Mouse (Mus musculus) midbrain, embryonic 11.5 days (tissue): ENCODE results near the gene Cyp26b1. TPM values are rescaled to one million over a fixed set of nuclear protein-coding genes. Genes with fewer than 3 reads are reported as not detected.

Experiments used
- ATAC-seq: fragments of 200-750 bp; cut with Nextera tagmentation; 2 replicates; pipeline ENCODE4 v1.8.0; 2017; ENCODE audit warnings: moderate TSS enrichment, moderate library complexity; ENCODE audit not compliant: low FRiP score
- DNase-seq: peaks from one replicate; pipeline ENCODE4 v3.0.0; 2015; ENCODE audit warnings: low spot score; ENCODE audit errors: missing footprints
- H3K27ac ChIP-seq: fragments of 300-500 bp; sonication (generic); 2 replicates; pipeline ENCODE4 v1.5.1; 2014; ENCODE audit warnings: low read depth, low read length
- H3K27me3 ChIP-seq: fragments of 300-500 bp; sonication (generic); 2 replicates; pipeline ENCODE4 v1.6.1; 2014; ENCODE audit warnings: mild to moderate bottlenecking, low read length, moderate library complexity, mixed read lengths; ENCODE audit not compliant: control insufficient read depth, insufficient read depth
- H3K36me3 ChIP-seq: fragments of 300-500 bp; sonication (generic); 2 replicates; pipeline ENCODE4 v1.6.1; 2014; ENCODE audit warnings: mild to moderate bottlenecking, low read length, moderate library complexity, mixed read lengths; ENCODE audit not compliant: control insufficient read depth, insufficient read depth
- H3K4me1 ChIP-seq: fragments of 300-500 bp; sonication (generic); 2 replicates; pipeline ENCODE4 v1.6.1; 2014; ENCODE audit warnings: low read length; ENCODE audit not compliant: control insufficient read depth, insufficient read depth
- H3K4me2 ChIP-seq: fragments of 300-500 bp; sonication (generic); 2 replicates; pipeline ENCODE4 v1.6.1; 2014; ENCODE audit warnings: mild to moderate bottlenecking, moderate library complexity
- H3K4me3 ChIP-seq: fragments of 300-500 bp; sonication (generic); 2 replicates; pipeline ENCODE4 v1.5.1; 2014; ENCODE audit warnings: low read depth, low read length
- H3K9ac ChIP-seq: fragments of 300-500 bp; sonication (generic); 2 replicates; pipeline ENCODE4 v1.6.1; 2014; ENCODE audit warnings: low read length
- H3K9me3 ChIP-seq: fragments of 300-500 bp; sonication (generic); 2 replicates; pipeline ENCODE4 v1.6.1; 2016; ENCODE audit warnings: low read length; ENCODE audit not compliant: control insufficient read depth
- WGBS: fragments of 180-500 bp; shearing (Covaris S2); extraction: QIAGEN DNeasy Blood & Tissue Kit; methylation state at CpG from one replicate; pipeline ENCODE4 v1.1.7; 2014; 5-methylcytosine and 5-hydroxymethylcytosine counted together
- polyA plus RNA-seq: library from polyadenylated mRNA; unstranded; fragments of >200 nt; fragmentation: Nextera tagmentation; extraction: Ambion mirVana; gene quantifications from 2 replicates; pipeline ENCODE4 v1.2.1, GENCODE M21; 2014

The Cyp26b1 gene
- polyA plus RNA-seq, 1 experiment from 2014 or later, result 3.1 TPM

DNA sequence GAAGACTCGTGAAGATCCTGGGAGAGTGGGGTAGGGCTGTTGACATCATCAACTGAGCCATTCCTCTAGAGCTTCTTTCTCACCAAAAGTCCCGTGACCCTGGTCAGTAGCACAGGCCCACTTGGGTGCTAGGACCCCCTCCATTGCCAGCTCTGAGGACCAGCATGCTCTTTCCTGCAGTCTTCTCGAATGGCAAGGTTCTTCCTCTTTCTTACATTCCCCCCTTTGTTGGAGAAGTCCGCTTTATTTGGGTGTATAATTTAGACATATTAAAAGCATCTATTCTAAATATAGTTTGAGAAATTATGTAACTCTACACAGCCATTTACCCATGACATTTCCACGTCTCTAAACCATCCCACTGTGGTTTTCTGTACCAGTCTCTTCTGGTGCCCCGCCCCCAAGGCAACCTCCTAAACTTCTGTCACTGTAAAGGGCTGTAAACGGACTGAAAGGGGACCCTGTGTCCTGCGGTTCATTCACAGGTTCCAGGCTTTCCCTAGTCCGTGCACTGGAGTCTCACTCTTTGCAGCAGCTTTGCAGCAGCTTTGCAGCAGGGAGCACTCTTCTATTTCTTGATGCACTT, 43.8 kb downstream of the Cyp26b1 start:
- Histone ChIP-seq H3K27me3 (no peaks in the 10 kb centered on the region), H3K9me3 (no peaks in the 10 kb centered on the region), H3K4me2 (no peak overlapping the region), H3K9ac (no peak overlapping the region), H3K27ac (no peak overlapping the region), H3K4me1 (no peaks in the 10 kb centered on the region), H3K36me3 (no peaks in the 10 kb centered on the region), H3K4me3 (no peak overlapping the region)
- ATAC-seq, result no peak
- DNase-seq, result no peak
- 79% methylated on average over 9 of the region's 9 CpGs for WGBS

DNA sequence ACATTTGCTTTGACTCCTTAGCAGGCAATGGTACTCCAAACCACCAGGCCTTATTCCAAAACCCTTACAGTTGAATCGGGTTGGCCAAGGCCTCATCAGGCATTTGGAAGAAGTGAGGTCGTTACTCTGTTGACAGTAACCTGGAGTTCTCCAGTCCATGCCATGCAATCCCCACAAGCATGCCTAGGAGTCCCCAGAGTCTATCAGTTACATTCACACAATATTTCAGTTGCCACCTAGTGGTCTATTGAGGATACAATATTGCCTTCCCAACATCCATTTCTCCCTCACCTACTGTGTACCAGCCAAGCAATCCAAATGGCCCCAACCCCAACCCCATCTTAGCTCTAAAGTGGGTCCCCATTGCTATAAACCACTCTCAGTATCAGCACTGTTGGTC, 48.3 kb downstream of the Cyp26b1 start:
- ATAC-seq, result no peak

DNA sequence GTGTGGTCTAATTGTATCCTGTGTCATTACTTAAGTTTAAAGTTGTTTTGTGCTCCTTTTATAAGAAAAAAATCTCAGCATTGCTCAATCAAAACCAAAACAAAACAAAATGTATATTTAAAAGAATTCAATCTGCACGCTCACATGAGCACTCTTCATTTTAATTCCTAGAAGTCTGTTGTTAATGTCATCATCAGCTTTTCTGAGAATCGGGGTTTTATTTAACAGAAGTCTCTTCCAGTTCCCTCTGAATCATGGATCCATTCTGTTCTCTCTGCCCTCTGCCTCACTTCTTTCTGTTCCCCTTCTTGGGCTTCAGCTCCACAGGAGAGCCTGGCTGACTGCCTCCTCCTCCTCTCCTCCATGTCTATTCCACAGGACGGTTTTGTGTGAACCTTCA, 49.3 kb downstream of the Cyp26b1 start:
- ATAC-seq, result no peak
- no peaks in the 10 kb centered on the region for H3K9me3 ChIP-seq
- WGBS, result 84% methylated on average over 3 of the region's 3 CpGs

More for the DNA sequence above, 48.3 kb downstream of the Cyp26b1 start:
- H3K4me3 ChIP-seq, result no peak overlapping the region
- H3K9ac ChIP-seq, result no peak overlapping the region
- no peak overlapping the region for H3K27ac ChIP-seq
- H3K9me3 ChIP-seq, result no peaks in the 10 kb centered on the region
- no peaks in the 10 kb centered on the region for H3K27me3 ChIP-seq
- 74% methylated on average over 2 of the region's 2 CpGs for WGBS
- H3K36me3 ChIP-seq, result no peaks in the 10 kb centered on the region
- no peak for DNase-seq
- no peak overlapping the region for H3K4me2 ChIP-seq
- H3K4me1 ChIP-seq, result no peaks in the 10 kb centered on the region

DNA sequence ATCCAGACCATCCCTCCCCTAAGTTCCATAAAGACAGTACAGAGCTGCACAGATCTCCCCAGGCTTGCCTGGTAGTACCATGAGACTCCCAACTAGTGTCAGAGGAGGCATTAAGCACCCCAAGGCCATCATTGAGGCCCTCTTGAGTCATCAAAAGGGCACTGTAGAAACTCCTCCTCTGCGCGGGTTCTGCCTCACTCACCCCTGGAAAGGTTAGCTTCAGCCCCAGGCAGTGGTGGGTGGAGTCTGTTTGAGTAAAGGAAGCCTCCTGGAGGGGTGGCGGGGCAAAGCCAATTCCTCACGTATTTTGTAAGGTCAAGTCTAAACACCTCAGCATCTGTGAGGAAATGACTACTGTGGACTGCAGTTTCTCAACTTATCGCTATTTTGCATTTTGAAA, 50.2 kb downstream of the Cyp26b1 start:
- H3K4me2 ChIP-seq, result no peak overlapping the region
- H3K27ac ChIP-seq, result no peak overlapping the region
- no peak overlapping the region for H3K4me3 ChIP-seq
- no peaks in the 10 kb centered on the region for H3K36me3 ChIP-seq
- WGBS, result 30% methylated on average over 5 of the region's 5 CpGs
- H3K4me1 ChIP-seq, result no peaks in the 10 kb centered on the region
- DNase-seq (no peak), ATAC-seq (no peak)
- H3K9ac ChIP-seq, result no peak overlapping the region
- no peaks in the 10 kb centered on the region for H3K27me3 ChIP-seq
- H3K9me3 ChIP-seq, result no peaks in the 10 kb centered on the region

More for the DNA sequence above, 49.3 kb downstream of the Cyp26b1 start:
- Histone ChIP-seq H3K4me2 (no peak overlapping the region), H3K36me3 (no peaks in the 10 kb centered on the region), H3K9ac (no peak overlapping the region), H3K4me3 (no peak overlapping the region), H3K27me3 (no peaks in the 10 kb centered on the region), H3K27ac (no peak overlapping the region), H3K4me1 (no peaks in the 10 kb centered on the region)
- DNase-seq, result no peak

- WGBS, result 63% methylated on average over 4 of the region's 4 CpGs
- no peak overlapping the region for H3K9ac ChIP-seq
- ATAC-seq (no peak), DNase-seq (no peak)
- H3K4me1 ChIP-seq, result no peaks in the 10 kb centered on the region
- no peaks in the 10 kb centered on the region for H3K9me3 ChIP-seq
- H3K4me3 ChIP-seq, result no peak overlapping the region
- no peak overlapping the region for H3K27ac ChIP-seq
- no peaks in the 10 kb centered on the region for H3K36me3 ChIP-seq
- H3K27me3 ChIP-seq, result no peaks in the 10 kb centered on the region
- no peak overlapping the region for H3K4me2 ChIP-seq
These were observed 53.8 kb downstream of the Cyp26b1 start for GRCm38 (mm10) chr6:84539924-84540323.

GRCm38 (mm10) chr6:84538681-84539080, 55.0 kb downstream of the Cyp26b1 start:
- Histone ChIP-seq H3K4me3 (no peak overlapping the region), H3K9me3 (no peaks in the 10 kb centered on the region), H3K9ac (no peak overlapping the region), H3K4me1 (no peaks in the 10 kb centered on the region), H3K4me2 (no peak overlapping the region), H3K27me3 (no peaks in the 10 kb centered on the region), H3K27ac (no peak overlapping the region), H3K36me3 (no peaks in the 10 kb centered on the region)
- DNase-seq (no peak), ATAC-seq (no peak)
- 85% methylated on average over 3 of the region's 3 CpGs for WGBS

- H3K27ac ChIP-seq, result no peak overlapping the region
- no peaks in the 10 kb centered on the region for H3K27me3 ChIP-seq
- H3K36me3 ChIP-seq, result no peaks in the 10 kb centered on the region
- H3K9me3 ChIP-seq, result no peaks in the 10 kb centered on the region
- no peak for DNase-seq
- H3K9ac ChIP-seq, result no peak overlapping the region
- H3K4me2 ChIP-seq, result no peak overlapping the region
- no peak for ATAC-seq
- H3K4me1 ChIP-seq, result no peaks in the 10 kb centered on the region
- no peak overlapping the region for H3K4me3 ChIP-seq
- WGBS, result 82% methylated on average over 16 of the region's 16 CpGs
These were observed 56.0 kb downstream of the Cyp26b1 start for GRCm38 (mm10) chr6:84537611-84538197.

DNA sequence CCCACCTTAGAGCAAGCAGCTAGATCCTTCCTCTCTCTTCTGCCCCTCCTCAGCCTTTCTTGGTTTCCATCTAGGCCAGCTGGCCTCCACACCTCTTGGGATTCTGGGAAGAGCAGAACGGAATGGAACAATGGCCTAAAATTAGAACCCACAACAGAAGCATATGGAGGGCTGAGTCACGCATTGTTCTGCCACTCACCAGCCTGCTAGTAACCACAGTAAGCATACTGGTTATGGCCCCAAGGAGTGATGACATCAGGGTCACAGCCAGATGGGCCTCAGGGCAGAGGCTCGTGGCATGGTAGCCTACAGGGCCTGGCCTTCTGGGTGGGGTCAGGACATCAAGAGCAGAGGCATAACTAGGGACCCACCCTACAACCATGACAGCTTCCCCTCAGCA, 58.8 kb downstream of the Cyp26b1 start:
- no peaks in the 10 kb centered on the region for H3K9me3 ChIP-seq
- H3K9ac ChIP-seq, result no peak overlapping the region
- H3K27me3 ChIP-seq, result no peaks in the 10 kb centered on the region
- ATAC-seq (no peak), DNase-seq (no peak)
- no peak overlapping the region for H3K4me2 ChIP-seq
- no peaks in the 10 kb centered on the region for H3K36me3 ChIP-seq
- no peak overlapping the region for H3K27ac ChIP-seq
- H3K4me1 ChIP-seq, result no peaks in the 10 kb centered on the region
- H3K4me3 ChIP-seq, result no peak overlapping the region
- WGBS, result 87% methylated on average over 3 of the region's 3 CpGs

GRCm38 (mm10) chr6:84529912-84530311, 63.8 kb downstream of the Cyp26b1 start:
- Histone ChIP-seq H3K9ac (no peak overlapping the region), H3K9me3 (no peaks in the 10 kb centered on the region), H3K27ac (no peak overlapping the region), H3K36me3 (no peaks in the 10 kb centered on the region), H3K4me2 (no peak overlapping the region), H3K4me1 (no peaks in the 10 kb centered on the region), H3K27me3 (no peaks in the 10 kb centered on the region), H3K4me3 (no peak overlapping the region)
- no peak for DNase-seq
- no peak for ATAC-seq
